Mouse (Mus musculus) liver, postnatal 0 days (tissue): Measurements from ENCODE around the gene Slc23a2.

Experiments used
- CTCF ChIP-seq: sonication (generic); IDR thresholded peaks from 2 replicates; pipeline ENCODE4 v1.5.1; 2016; ENCODE audit warnings: antibody characterized with exemption, low read depth
- EP300 ChIP-seq: IDR thresholded peaks from 2 replicates; pipeline ENCODE4 v1.6.1; 2016; ENCODE audit warnings: antibody characterized with exemption, low read depth, mild to moderate bottlenecking

DNA sequence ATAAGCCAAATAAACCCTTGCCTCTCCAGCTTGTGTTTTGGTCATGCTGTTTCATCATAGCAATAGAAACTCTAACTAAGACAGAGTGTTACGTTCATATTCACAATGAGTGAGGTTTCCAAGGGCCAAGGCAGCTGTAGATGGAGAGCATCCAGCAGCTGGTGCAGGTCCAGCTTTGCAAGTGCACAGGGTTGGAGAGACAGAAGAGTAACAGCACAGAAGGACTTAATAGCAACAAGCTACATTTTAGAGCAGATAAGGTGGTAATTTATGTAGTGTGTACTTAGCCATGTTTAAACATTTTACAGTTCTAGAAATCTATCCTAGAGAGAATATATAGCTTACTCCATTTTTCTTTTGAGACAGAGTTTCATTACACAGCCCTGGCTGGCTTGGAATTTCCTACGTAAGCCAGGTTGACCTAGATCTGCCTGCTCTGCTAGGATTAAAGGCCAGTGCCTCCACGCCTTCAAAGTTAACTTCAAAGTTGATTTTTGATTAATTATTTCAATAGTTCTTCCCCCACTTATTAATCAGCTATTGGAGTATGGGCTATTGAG lies 31.5 kb upstream of the Slc23a2 start:
- no peak for TF ChIP-seq CTCF
- no peak for TF ChIP-seq EP300
